Mouse (Mus musculus) frontal cortex, postnatal 14 days (tissue): ENCODE data around the gene Aven.

Experiments used
- DNase-seq, 2 experiments: peaks; one replicate each; pipeline ENCODE4 v3.0.0; 2022; ENCODE audit warnings: low spot score in 2 of 2

The Aven gene

GRCm38 (mm10) chr2:112556527-112556926 lies 63.8 kb downstream of the Aven start:
- DNase-seq: no peak

GRCm38 (mm10) chr2:112557453-112557852 lies 64.7 kb downstream of the Aven start:
- DNase-seq: no peak

- DNase-seq: no peak
These were observed 68.8 kb downstream of the Aven start for GRCm38 (mm10) chr2:112561549-112561948.

- no peak for DNase-seq
These were observed 72.3 kb downstream of the Aven start for GRCm38 (mm10) chr2:112565060-112565459.

- no peak for DNase-seq
These were observed 73.7 kb downstream of the Aven start for GRCm38 (mm10) chr2:112566290-112567085.

- no peak for DNase-seq
These were observed 75.0 kb downstream of the Aven start for GRCm38 (mm10) chr2:112567786-112568185.

- no peak for DNase-seq
These were observed 98.2 kb downstream of the Aven start for GRCm38 (mm10) chr2:112590985-112591384.

- DNase-seq: no peak
These were observed 98.7 kb downstream of the Aven start for GRCm38 (mm10) chr2:112591451-112591871.

- no peak for DNase-seq
These were observed 100.6 kb downstream of the Aven start for GRCm38 (mm10) chr2:112593322-112593721.

- no peak for DNase-seq
These were observed 101.0 kb downstream of the Aven start for GRCm38 (mm10) chr2:112593781-112594180.

- DNase-seq: no peak
These were observed 103.0 kb downstream of the Aven start for GRCm38 (mm10) chr2:112595807-112596206.

- DNase-seq: no peak
These were observed 103.7 kb downstream of the Aven start for GRCm38 (mm10) chr2:112596415-112596814.

GRCm38 (mm10) chr2:112597064-112597463 lies 104.3 kb downstream of the Aven start:
- DNase-seq: no peak

- DNase-seq: no peak
These were observed 107.5 kb downstream of the Aven start for GRCm38 (mm10) chr2:112600222-112600621.

GRCm38 (mm10) chr2:112602487-112602886 lies 109.7 kb downstream of the Aven start:
- no peak for DNase-seq

GRCm38 (mm10) chr2:112606536-112606935 lies 113.8 kb downstream of the Aven start:
- DNase-seq: no peak

- no peak for DNase-seq
These were observed 119.9 kb downstream of the Aven start for GRCm38 (mm10) chr2:112612628-112613027.

- DNase-seq: no peak
These were observed 121.6 kb downstream of the Aven start for GRCm38 (mm10) chr2:112614375-112614774.

- DNase-seq: no peak
These were observed 124.4 kb downstream of the Aven start for GRCm38 (mm10) chr2:112617206-112617605.

- DNase-seq: no peak
These were observed 132.4 kb downstream of the Aven start for GRCm38 (mm10) chr2:112625156-112625555.

- DNase-seq: no peak
These were observed 137.9 kb downstream of the Aven start for GRCm38 (mm10) chr2:112630669-112631068.

GRCm38 (mm10) chr2:112632536-112632935 lies 139.8 kb downstream of the Aven start:
- no peak for DNase-seq

- DNase-seq: no peak
These were observed 144.4 kb downstream of the Aven start for GRCm38 (mm10) chr2:112637206-112637605.

- DNase-seq: no peak
These were observed 161.1 kb downstream of the Aven start for GRCm38 (mm10) chr2:112653836-112654235.
